Mouse (Mus musculus): ENCODE results near the gene Sectm1b. TPM values are rescaled to one million over a fixed set of nuclear protein-coding genes. Genes with fewer than 3 reads are reported as not detected.

The Sectm1b gene
- 1.3 TPM in 1 of 2 replicates, not detected in the other for polyA plus RNA-seq (2015; fragmentation: Nextera tagmentation; extraction: Ambion mirVana)

DNA sequence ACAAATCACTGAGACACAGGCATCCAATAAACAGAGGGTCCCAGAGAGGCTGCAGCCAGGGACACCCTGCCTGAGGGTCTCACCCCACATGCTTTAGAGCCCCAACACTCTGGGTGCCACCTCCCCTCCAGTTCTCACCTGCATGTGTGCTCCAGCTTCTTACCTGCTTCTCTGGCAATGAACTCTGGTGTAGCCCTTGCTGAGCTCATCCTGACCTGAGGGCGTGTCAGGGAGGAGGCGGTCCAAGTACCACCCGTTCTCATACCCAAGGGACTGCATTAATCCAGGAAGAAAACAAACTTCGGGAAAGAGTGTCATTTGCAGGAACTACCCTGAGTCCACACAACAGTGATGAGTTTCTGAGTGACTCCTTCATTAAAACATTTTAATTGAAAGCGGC, at the start of gene Sectm1b:
Gene Sectm1b (minus strand): TSS at position 191 of the 400 bp plus-strand sequence.

DNA sequence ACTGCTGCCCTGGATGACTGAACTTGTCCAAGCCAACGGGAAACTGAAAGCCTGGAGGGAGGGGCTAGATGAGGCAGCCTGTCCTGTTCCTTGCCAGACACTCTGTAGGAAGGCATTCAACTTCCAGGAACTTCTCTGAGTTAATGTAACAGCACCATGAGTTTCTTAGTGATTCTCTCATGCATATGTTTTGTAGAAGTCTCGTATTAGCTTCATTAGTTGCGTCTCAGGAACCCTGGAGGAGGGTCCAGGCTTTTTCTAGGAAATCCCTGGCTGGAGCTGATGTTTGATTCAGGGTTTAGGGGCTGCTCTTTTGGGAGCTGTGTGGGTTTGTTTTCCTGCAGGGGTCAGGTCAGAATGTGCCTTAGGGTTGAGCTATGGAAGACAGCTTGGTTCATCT, 17.8 kb upstream of the Sectm1b start, which contains the start of gene Sectm1a:
Gene Sectm1a (minus strand): TSS at position 101 of the 400 bp plus-strand sequence.

DNA sequence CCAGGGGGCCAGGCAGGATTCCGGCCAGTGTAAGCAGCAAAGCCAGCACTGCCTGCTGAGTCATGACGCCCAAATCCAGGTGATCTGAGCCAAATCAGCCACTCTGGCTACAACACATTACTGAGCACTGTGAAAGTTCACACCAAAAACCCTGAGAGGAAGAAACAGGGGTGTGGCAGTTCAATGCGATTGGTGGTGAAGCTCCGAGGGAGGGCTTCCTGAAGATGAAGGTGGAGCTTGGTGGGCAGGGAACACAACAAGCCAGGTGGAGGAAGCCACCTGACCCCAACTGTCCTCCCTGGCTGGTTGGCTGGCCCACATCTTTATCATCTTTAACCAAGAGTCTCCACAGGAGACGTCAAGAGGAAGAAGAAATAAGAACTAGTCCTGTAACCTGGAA, 24.1 kb downstream of the Sectm1b start, which contains the start of gene Cd7:
Gene Cd7 (minus strand): TSS at position 117 of the 400 bp plus-strand sequence.

Other genes starting within 250 kb of the Sectm1b start
- 14.9 and 18.8 TPM in 2 replicates for gene Fasn, start 239.0 kb downstream of the Sectm1b start, polyA plus RNA-seq (2015; fragmentation: Nextera tagmentation; extraction: Ambion mirVana)
- 4.1 and 6.3 TPM in 2 replicates for gene Ccdc57, start 130.7 kb downstream of the Sectm1b start, polyA plus RNA-seq (2015; fragmentation: Nextera tagmentation; extraction: Ambion mirVana)
- gene Slc16a3, start 115.1 kb downstream of the Sectm1b start, polyA plus RNA-seq (2015; fragmentation: Nextera tagmentation; extraction: Ambion mirVana) = 10.1 and 11.9 TPM in 2 replicates
- 53.8 and 75.9 TPM in 2 replicates for gene Csnk1d, start 72.2 kb downstream of the Sectm1b start, polyA plus RNA-seq (2015; fragmentation: Nextera tagmentation; extraction: Ambion mirVana)
- gene Cd7, start 24.2 kb downstream of the Sectm1b start, polyA plus RNA-seq (2015; fragmentation: Nextera tagmentation; extraction: Ambion mirVana) = 0.73 and 0.98 TPM in 2 replicates
- gene Sectm1a, start 17.7 kb upstream of the Sectm1b start, polyA plus RNA-seq (2015; fragmentation: Nextera tagmentation; extraction: Ambion mirVana) = 0.76 and 1.1 TPM in 2 replicates
- gene Tex19.2, start 55.1 kb upstream of the Sectm1b start, polyA plus RNA-seq (2015; fragmentation: Nextera tagmentation; extraction: Ambion mirVana) = 0.16 TPM in 1 of 2 replicates, not detected in the other
- not detected in 2 replicates for gene Tex19.1, start 82.6 kb upstream of the Sectm1b start, polyA plus RNA-seq (2015; fragmentation: Nextera tagmentation; extraction: Ambion mirVana)
- gene Uts2r, start 96.7 kb upstream of the Sectm1b start, polyA plus RNA-seq (2015; fragmentation: Nextera tagmentation; extraction: Ambion mirVana) = 0.09 TPM in 1 of 2 replicates, not detected in the other
- 6.9 and 7.4 TPM in 2 replicates for gene Hexdc, start 140.9 kb upstream of the Sectm1b start, polyA plus RNA-seq (2015; fragmentation: Nextera tagmentation; extraction: Ambion mirVana)
- 29.3 and 40.0 TPM in 2 replicates for gene Ogfod3, start 141.1 kb upstream of the Sectm1b start, polyA plus RNA-seq (2015; fragmentation: Nextera tagmentation; extraction: Ambion mirVana)
- gene Cybc1, start 165.8 kb upstream of the Sectm1b start, polyA plus RNA-seq (2015; fragmentation: Nextera tagmentation; extraction: Ambion mirVana) = 22.0 and 26.4 TPM in 2 replicates
- 13.6 and 15.3 TPM in 2 replicates for gene Narf, start 173.7 kb upstream of the Sectm1b start, polyA plus RNA-seq (2015; fragmentation: Nextera tagmentation; extraction: Ambion mirVana)
- gene Foxk2, start 196.4 kb upstream of the Sectm1b start, polyA plus RNA-seq (2015; fragmentation: Nextera tagmentation; extraction: Ambion mirVana) = 4.8 and 5.8 TPM in 2 replicates